Mouse (Mus musculus) cerebellum, postnatal 4 days (tissue): Measurements from ENCODE around the gene Cacng5.

Experiments
- DNase-seq, 2 experiments: peaks; one replicate each; pipeline ENCODE4 v3.0.0; 2022; ENCODE audit warnings: low spot score in 2 of 2, mixed read lengths in 1 of 2

Cacng5 gene

DNA sequence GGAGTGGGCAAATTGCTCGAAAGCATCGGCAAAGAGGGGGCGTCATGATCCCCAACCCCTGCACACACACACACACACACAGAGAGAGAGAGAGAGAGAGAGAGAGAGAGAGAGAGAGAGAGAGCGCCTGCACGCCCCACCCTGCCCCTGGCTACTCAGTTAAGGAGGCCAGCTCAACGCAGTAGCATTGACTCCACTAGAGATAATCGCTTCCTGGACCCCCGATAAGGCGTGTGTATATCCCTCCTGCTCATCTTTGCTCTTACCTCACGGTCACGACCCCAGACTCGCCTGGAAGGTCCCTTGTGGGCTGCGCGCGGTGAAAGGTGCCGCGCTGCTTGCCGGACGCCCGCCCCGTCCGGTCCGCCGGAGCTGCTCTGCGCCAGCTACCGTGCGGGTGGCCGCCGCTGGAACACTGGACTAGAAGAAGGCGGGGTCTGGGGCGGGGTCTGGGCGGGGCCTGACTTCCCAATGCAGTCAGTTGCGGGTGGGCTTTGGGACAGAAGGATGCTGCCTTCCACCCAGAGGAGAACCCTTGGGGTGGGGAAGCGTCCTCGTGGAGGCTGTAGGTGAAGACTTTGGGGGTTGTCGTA lies at the start of gene Cacng5:
Cacng5 (minus strand) TSS at position 422 of the 593 bp plus-strand sequence.
- peak in 1 of 2 experiments; percentile 47 for DNase-seq

DNA sequence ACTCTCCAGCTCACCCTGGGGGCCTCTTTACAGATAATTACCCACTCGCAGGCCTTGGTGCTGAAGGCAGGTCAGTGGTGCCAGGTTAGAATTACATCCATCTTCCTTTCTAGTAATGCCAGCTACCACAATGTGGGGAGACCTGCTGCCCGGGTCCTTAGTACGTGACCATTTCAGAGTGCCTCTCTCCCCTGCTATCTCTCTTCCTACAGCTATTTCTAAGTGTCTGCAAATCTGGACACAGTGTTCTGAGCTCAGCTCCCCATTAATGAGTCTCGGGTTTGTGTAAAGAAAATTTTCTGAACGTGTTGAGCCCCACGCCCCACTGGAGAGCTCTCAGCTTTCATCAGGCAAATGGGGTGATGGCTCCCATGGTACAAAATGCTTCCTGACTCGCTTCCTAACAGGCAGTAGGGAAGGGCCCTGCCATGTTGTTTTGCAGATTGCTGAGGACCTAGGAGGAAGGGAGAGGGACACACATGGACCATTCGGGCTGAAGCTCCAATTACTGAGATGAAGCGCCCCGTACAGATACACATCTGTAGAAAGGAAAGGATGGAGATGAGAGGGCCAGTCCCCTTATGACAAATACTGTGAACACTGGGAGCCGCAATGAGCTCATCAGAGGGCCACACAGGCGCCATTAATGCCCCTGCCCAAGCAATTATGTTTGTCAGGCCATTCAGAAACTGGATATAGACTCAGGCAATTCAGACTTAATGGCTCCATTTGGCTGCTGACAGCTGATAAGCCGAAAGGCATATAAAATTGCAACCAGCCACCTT lies 42.9 kb upstream of the Cacng5 start:
- DNase-seq: no peak

DNA sequence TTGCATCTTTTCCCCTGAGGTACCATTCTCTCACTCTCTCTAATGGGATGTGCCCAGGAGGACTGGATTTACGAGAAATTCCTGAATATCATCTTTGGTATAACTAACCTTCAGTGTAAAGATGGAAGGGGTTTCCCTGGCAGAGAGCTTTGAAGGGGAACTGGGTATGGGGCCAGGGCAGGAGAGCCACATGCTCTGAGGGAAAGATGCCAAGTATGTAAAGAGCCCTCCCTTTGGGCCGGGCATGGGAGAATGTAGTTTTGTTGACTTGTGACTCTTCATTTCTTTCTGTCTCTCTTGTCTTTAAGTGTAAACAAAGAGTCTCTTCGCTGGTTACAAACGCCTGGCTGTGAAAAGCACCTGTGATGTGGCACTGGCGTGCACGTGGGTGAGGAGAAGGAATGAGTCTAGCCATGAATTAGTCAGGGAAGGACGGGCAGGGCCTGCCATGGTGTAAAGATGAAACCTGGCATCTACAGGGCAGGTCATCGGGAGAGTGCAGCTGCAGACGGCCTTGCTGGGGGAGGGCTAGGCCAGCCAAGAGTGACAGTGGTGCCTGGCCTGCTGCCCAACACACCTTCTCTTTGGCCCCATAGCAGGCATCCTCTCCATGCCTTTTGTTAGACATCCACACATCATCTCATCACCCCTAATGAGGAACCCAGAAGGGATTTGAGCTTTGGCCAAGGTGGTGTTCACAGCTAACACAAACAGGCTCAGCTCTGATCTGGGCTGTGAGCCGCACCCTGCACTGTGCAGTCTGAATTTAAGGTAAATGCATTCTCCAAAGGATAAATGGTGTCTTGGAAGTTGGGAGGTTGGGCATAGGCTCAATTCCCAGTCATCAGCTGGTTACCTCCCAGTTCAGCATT lies 40.6 kb upstream of the Cacng5 start:
- DNase-seq: no peak

DNA sequence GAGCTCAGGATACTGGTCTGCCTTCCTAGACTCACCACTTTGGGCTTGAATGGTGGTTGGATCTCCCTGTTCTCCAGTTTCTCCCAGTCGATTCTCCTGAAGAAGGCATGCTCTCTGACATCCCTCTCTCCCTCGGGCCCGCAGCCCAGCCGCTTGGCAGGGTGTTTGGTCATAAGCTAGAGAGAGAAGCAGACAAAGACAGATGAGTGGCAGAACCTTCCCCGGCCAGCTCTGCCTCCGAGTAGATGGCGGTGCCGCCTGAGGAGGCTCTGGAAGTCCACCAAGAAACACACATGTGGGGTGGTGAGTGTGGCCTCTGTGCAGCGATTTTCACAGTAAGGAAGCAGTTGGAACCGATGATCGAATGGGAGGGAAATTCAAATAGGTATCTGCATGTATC lies 36.6 kb upstream of the Cacng5 start:
- peak in 1 of 2 experiments; percentile 66 for DNase-seq

DNA sequence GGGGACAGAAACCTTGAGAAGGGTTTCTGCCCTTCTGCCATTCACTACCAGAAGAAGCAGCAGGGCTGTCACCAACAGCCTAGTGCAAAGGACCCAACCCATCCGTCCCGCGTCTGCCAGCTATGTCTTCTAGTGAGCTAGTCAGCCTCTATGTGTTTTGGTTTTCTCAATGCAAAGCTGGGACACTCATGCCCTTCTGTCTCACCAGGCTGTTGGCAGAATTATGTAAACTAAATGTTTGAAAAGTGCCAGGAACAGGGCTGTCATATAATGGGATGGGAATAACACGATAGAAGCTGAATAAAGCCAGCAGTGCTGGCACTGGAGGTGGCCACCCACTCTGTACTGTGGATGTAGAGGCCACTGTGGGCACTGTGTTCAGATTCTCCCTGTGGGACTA lies 35.8 kb upstream of the Cacng5 start:
- no peak for DNase-seq

DNA sequence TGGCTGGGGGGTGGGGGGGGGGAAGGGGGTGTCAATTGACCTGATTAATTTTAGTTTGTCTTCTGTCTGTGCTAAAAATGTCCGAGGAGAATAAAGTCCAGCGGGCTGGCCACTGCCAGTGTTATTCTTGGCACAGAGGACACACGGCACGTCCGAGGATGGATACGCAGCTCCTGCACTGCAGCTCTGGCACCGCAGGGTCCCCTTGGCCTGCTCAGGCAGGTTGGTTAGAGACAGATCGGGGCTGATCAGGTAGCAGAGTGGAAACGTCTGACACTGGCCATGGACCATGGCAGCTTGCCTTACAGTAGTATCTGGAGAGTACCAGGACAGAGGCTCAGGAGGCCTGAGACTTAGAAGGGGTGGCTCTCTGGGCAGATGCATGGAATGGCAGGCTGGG lies 35.4 kb upstream of the Cacng5 start:
- no peak for DNase-seq

DNA sequence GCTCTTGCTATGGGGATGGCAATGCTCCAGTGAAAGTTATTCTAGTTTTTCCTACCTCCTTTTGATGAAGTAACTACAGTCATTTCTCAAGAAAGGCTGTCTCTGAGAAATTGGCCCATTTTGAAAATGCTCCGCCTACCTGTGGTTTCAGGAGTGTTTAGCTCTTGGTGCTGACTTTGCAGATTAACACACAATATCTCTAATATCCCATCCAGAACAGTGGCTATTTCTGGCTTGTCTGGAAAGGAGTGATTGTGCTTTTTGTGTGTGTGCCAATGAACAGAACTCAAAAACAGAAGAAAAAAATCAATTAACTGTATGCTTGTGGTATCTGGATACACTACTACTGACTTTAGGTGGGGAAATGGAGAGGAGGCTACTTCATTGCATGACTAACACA lies 33.1 kb upstream of the Cacng5 start:
- DNase-seq: no peak

DNA sequence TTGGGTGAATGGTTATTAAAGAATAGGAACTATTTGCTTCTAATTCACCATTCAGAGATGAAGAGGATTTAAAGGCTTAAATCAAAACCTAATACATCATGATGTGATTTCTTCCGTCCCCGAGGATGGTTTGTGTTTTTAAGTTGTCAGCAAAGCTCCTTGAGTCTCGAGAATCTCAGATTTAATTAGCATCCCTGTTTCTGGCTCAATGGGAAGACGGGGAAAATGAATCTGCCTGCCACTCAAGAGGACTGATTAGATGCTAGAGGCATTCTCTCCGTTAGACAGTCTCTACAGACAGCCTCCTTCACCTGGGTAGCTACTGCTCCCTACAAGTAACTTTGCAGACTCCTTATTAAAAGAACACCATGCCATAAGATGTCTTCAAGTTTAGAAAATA lies 32.0 kb upstream of the Cacng5 start:
- no peak for DNase-seq

DNA sequence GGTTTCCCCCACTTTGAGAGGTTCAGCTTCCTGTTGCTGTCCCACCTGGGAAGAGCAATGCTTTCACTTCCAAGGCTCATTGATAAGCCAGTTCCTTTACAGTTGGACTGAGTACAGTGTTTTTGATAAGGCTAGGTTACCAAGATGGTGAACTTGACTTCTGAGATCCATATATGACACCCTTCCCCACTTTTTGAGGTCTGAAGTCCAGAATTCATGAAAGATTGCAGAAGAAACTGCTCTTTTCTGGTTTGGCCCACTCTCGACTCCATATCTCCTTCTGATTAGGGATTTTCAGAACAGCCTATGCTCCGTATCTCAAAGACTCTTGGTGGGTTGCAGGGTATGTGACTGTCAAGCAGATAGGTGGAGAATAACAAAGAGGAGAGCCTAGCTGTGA lies 22.1 kb upstream of the Cacng5 start:
- no peak for DNase-seq

DNA sequence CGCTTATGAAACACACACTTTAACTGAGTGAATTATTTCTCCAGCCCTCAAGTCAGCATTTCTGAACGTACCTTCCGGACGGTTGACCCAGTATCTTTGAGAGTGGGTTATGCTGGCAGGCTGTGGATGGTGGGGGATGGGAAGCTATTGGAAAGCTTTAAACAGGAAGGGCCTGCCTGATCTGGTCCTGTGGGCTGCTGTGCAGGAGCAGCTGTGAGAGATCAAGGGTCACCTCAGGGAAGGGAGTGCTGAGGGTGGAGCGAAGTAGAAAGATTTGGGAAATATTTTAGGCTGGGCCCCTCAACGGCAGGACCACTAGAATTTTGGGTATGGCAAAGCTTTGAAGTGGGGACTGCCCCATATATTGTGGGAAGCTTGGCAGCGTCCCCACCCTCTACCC lies 16.9 kb upstream of the Cacng5 start:
- no peak for DNase-seq

DNA sequence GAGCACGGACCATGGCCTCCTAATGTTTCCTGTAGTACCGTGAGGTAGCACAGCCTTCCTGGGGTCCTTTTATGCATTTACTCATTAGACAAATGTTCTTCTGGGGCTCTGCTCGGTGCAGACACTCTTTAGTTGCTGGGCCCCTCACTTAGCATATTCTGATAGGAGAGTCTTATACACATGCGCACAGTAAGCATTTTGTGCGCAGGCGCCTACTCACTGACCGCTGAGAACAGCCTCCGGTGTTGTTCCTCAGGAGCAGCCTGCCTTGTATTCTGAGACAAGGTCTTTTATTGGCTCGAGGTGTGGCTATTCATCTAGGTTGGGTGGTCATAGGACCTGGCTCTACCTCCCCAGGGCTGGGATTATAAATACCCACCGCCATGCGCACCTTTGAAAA lies 16.4 kb upstream of the Cacng5 start:
- no peak for DNase-seq

DNA sequence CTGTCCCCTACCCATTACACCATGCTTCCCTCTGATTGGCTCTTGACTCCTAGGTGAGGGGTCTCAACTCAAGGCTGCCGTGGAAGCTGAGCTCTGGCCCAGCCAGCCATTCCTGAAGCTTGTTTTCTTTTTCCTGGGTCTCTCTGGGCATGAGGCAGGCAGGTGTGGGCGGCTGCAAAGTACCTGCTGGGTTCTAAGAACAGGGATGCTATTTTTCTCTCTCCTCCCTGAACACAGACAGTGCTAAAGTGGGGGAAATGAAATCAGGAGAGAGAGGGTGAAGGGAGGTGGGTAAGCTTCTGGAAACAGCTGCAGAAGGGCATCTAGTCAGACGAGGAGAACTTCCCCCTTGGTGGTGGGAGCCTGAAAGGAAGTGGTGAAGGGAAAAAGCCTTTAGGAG lies 14.9 kb upstream of the Cacng5 start:
- DNase-seq: no peak

DNA sequence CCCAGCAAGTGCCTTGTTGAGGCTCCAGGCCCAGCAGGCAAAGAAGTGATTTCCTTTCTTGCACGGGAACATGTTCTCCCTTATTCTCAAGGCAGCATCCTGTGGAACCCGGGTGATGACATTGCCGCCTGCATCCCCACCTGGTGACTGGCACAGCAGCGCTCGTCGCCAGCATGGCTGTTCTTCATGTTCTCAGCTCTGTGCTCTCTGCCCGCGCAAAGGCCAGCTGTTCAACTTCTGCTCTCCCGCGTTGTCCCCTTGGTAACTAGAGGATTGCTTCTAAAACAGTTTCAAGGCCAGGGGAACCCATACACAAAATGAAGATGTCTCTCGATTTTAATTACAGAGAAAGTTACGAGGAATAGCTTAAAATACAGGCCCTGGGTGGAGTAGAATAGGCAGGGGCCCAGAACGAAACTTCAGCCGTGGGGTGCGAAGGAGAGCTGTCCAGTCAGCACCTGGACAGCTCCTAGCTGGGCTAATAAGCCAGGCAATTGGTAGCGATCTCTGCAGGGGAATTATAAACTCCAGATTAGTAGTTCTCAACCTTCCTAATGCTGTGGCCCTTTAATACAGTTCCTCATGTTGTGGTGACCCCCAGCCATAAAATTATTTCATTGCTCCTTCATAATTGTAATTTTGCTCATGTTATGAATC lies 5.1 kb upstream of the Cacng5 start:
- DNase-seq: no peak

DNA sequence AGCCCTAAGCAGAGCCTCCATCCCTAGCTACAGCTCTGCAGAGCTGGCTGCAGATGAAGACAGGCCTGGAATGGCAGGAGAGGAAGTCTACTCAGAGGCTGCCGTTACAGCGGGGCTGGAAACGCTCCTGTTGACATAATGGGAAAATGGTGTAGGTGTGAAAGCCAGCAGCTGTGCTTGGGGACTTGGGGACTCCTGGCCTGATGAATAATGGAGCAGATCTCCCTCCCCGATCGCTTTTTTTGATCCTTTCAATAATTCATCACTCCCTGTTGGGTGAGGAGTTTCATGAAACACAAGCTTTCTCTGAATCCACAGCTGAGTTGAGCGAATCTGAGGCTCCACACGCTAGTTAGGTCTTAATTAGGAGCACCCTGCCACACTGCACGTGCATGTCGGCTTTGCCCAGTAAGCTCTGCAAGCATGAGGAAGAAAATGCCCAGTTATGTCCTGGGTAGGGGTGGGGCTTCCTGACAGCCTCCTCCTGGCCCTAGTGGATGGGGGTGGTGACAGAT lies 2.9 kb upstream of the Cacng5 start:
- DNase-seq: no peak

DNA sequence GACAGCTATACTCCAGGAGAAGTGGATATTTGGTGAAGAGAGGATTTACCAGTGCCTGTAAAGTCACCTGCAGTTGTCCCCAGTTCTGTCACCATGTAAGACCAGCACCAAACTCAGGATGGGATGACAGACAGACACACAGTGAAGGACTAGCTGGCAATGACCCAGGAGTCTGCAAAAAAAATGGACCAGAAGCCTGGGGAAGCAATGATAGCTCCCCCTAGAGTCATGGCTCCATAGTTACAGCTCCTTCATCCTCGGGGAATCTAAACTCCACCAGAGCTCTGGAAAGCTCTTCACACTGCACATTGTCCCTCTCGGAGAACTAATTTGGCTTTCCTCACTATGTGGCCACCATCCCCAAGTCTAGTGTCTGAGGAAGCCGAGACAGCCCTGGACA lies 1.5 kb downstream of the Cacng5 start:
- no peak for DNase-seq

DNA sequence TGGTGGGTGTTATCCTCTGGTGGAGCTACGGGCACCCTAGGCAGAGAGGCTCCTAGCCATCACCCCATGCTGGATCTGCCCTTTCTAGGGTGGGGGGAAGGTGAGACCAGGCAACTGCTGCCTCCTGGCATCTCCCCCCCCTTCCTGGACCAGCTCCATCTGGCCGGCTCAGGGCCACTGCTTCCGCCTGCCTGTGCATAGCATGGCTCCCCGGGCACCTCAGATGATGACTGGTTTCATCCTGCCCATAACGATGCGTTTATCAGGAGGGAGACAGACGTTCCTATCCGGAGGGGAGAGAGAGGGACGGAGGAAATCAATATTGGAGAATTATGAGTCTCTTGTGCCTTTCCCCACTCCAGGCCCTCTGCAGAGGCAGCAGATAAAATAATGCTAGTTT lies 9.5 kb downstream of the Cacng5 start:
- DNase-seq: peak in 1 of 2 experiments; percentile 35

DNA sequence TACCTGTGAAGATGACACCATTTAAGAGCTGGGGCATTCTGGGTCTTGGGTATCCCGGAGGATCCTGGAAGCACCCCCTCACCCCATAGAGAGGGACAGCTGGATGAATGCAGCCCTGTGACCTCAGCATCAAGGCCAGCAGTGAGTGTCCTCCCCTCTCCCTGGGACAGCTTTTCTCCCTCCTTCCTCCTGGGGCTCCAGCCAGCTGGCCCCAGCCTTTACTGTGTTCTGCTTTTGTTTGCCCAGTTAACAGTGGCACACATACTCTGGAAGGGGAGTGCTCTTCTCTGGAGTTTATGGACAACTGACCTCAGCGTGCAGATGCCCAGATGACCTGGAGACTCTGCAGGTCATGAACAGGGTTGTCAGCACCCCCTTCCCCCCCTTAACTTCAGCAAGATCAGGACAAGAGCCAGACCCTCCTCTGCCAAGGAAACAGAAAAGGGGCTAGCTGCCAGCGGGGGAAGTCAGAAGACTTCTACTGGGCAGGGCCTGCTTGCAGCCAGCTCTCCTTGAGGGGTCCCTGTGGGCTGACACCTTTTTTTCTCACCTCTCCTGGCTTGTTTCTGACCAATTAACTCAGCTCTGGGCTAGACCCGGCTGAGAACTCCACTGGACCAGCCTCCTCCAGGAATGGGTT lies 10.8 kb downstream of the Cacng5 start:
- peak in 1 of 2 experiments; percentile 41 for DNase-seq

DNA sequence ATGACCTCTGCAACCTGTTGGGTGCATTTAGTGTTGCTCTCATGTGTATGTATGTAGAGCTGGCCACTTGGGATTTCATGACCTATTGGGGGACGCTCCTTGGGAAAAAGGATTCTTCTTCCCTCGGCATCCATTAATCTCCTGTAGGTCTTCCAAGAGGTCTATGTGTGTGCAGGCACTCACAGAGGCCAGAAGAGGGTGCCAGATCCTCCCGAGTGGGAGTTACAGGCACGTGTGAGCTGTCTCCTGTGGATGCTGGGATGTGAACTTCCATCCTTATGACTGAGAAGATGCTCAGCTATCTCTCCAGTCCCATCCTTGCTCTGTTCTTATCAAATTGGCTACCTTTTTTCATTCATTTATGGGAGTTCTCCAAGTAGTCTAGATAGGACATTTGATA lies 14.4 kb downstream of the Cacng5 start:
- DNase-seq: no peak

DNA sequence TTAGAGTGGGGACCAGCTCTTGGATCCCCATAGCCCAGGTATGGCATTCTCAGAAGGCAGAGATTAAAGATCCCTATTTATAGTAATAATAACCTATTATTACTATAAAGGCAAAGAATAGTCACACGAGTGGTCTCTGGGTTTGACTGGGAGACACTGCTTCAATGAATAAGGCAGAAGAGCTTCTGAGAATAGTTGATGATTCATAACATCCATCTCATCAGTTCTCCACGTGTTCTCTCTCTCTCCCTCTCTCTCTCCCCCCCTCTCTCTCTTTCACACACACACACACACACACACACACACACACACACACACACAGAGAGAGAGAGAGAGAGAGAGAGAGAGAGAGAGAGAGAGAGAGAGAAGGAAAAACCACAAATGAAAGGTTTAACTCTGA lies 16.2 kb downstream of the Cacng5 start:
- no peak for DNase-seq

DNA sequence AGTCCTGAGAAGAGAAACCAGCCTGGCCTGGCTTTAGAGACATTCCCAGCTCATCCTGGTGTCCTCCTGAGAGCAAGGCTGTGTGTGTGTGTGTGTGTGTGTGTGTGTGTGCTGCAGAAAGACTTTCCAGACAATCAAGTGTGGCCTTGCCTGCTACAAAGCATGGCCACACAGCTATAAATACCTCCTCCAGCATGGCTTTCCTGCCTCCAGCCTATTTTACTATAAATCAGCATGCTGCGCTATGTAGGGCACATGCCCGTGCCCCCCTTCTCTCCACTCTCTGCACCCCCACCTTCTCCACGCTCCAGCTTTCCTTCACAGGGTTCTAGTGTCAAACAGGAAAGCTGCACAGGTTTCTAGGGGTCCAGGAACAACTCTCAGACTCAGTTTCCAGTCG lies 19.2 kb downstream of the Cacng5 start:
- no peak for DNase-seq

DNA sequence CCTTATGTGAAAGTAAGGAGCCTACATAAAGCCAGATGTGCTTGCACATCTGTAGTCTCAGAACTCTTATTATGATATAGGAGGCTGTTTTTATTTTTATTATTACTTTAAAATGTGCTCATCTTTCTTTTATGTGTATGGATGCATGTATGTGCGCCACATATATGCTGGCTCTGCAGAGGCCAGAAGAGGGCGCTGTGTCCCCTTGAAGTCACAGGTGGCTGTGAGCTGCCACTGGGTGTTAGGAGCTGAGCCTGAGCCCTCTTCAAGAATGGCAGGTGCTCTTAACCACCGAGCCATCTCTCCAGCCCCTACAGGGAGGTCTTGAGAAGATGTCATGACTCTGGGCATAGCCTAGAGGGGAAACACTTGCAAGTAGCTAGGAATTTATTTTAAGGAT lies 23.5 kb downstream of the Cacng5 start:
- DNase-seq: no peak
